Mouse (Mus musculus): Measurements from ENCODE around the gene Unc13a.

GRCm38 (mm10) chr8:71671549-71671965 lies at the start of gene Unc13a:
- TF ChIP-seq POLR2A (IDR thresholded peaks at IDR 0.05; ENCODE audit: low read depth, low read length) (no peak), CTCF (IDR thresholded peaks at IDR 0.05; ENCODE audit: extremely low read depth, insufficient read length, insufficient replicate concordance, low read depth, low read length) (no peak)
